Mouse (Mus musculus) hindbrain, embryonic 14.5 days (tissue): ENCODE measurements around the gene Abcb1b. TPM values are rescaled to one million over a fixed set of nuclear protein-coding genes. Genes with fewer than 3 reads are reported as not detected.

Source experiments
- ATAC-seq: fragments of 200-750 bp; cut with Nextera tagmentation; 2 replicates; pipeline ENCODE4 v1.8.0; 2017; ENCODE audit warnings: moderate number of reproducible peaks, mild to moderate bottlenecking, moderate TSS enrichment, moderate library complexity; ENCODE audit not compliant: low FRiP score
- DNase-seq: peaks from one replicate; pipeline ENCODE4 v3.0.0-alpha.2; 2015; ENCODE audit warnings: low spot score
- H3K27ac ChIP-seq: fragments of 300-500 bp; sonication (generic); 2 replicates; pipeline ENCODE4 v1.5.1; 2014; ENCODE audit warnings: mild to moderate bottlenecking, moderate library complexity
- H3K27me3 ChIP-seq: fragments of 300-500 bp; sonication (generic); 2 replicates; pipeline ENCODE4 v1.6.1; 2014; ENCODE audit warnings: mild to moderate bottlenecking, low read length, mixed read lengths; ENCODE audit not compliant: control insufficient read depth, insufficient read depth
- H3K36me3 ChIP-seq: fragments of 300-500 bp; sonication (generic); replicated peaks from 2 replicates; pipeline ENCODE4 v1.6.1; 2014; ENCODE audit not compliant: control insufficient read depth, insufficient read depth
- H3K4me1 ChIP-seq: fragments of 300-500 bp; sonication (generic); replicated peaks from 2 replicates; pipeline ENCODE4 v1.6.1; 2014; ENCODE audit warnings: antibody characterized with exemption, low read length, mixed read lengths; ENCODE audit not compliant: control insufficient read depth, insufficient read depth
- H3K4me2 ChIP-seq: fragments of 300-500 bp; sonication (generic); replicated peaks from 2 replicates; pipeline ENCODE4 v1.6.1; 2014; ENCODE audit warnings: mild to moderate bottlenecking, moderate library complexity
- H3K4me3 ChIP-seq: fragments of 300-500 bp; sonication (generic); replicated peaks from 2 replicates; pipeline ENCODE4 v1.5.1; 2014; ENCODE audit warnings: mild to moderate bottlenecking, low read length
- H3K9ac ChIP-seq: fragments of 300-500 bp; sonication (generic); 2 replicates; pipeline ENCODE4 v1.6.1; 2014
- H3K9me3 ChIP-seq: fragments of 300-500 bp; sonication (generic); 2 replicates; pipeline ENCODE4 v1.6.1; 2016; ENCODE audit warnings: low read length; ENCODE audit not compliant: control insufficient read depth
- WGBS: fragments of 180-500 bp; shearing (Covaris S2); extraction: QIAGEN DNeasy Blood & Tissue Kit; methylation state at CpG from one replicate; pipeline ENCODE4 v1.1.7; 2014; 5-methylcytosine and 5-hydroxymethylcytosine counted together
- polyA plus RNA-seq: library from polyadenylated mRNA; unstranded; fragments of >200 nt; fragmentation: Nextera tagmentation; extraction: Ambion mirVana; gene quantifications from 2 replicates; pipeline ENCODE4 v1.2.1, GENCODE M21; 2014

Gene Abcb1b
- polyA plus RNA-seq, 1 experiment from 2014 or later, result 0.82 TPM

GRCm38 (mm10) chr5:8911567-8912198 lies 113.7 kb downstream of the Abcb1b start:
- no peak overlapping the region for H3K9ac ChIP-seq
- DNase-seq, result no peak
- no peak overlapping the region for H3K4me3 ChIP-seq
- 83% methylated on average over 8 of the region's 8 CpGs for WGBS
- no peak overlapping the region for H3K27ac ChIP-seq
- no peaks in the 10 kb centered on the region for H3K9me3 ChIP-seq
- no peaks in the 10 kb centered on the region for H3K27me3 ChIP-seq
- no peak for ATAC-seq
- H3K36me3 ChIP-seq, result no peaks in the 10 kb centered on the region
- no peak overlapping the region for H3K4me2 ChIP-seq
- no peaks in the 10 kb centered on the region for H3K4me1 ChIP-seq

Other genes starting within 250 kb of the Abcb1b start
- gene Rundc3b, start 175.2 kb upstream of the Abcb1b start, polyA plus RNA-seq, result 57.9 and 64.9 TPM in 2 replicates
- 2.3 TPM in 2 replicates for gene Abcb1a, start 138.1 kb upstream of the Abcb1b start, polyA plus RNA-seq
- gene Abcb4, start 95.6 kb downstream of the Abcb1b start, polyA plus RNA-seq, result 0.78 and 1.2 TPM in 2 replicates
- 24.3 and 25.8 TPM in 2 replicates for gene Crot, start 199.2 kb downstream of the Abcb1b start, polyA plus RNA-seq